Mouse (Mus musculus) splenic B cell, adult 2 months (primary cell): ENCODE data around the gene Tlk2.

Experiments used
- DNase-seq: peaks from one replicate; pipeline ENCODE4 v3.0.0-alpha.2; 2011; ENCODE audit warnings: low read depth, low spot score
- H3K27me3 ChIP-seq: 2 replicates; pipeline ENCODE4 v1.6.1; 2012; ENCODE audit warnings: mild to moderate bottlenecking, low read length, moderate library complexity, mixed read lengths; ENCODE audit not compliant: control insufficient read depth, poor library complexity, insufficient read depth, severe bottlenecking
- H3K36me3 ChIP-seq: 2 replicates; pipeline ENCODE4 v1.6.1; 2012; ENCODE audit warnings: mild to moderate bottlenecking, low read length, moderate library complexity, mixed read lengths; ENCODE audit not compliant: control insufficient read depth, poor library complexity, insufficient read depth, severe bottlenecking

Tlk2 gene

GRCm38 (mm10) chr11:105182461-105182855 is 3.9 kb downstream of the Tlk2 start:
- Histone ChIP-seq H3K36me3 (peaks cover 4% of the 10 kb centered on the region; the same call in 1 of the 2 replicates), H3K27me3 (no peaks in the 10 kb centered on the region)
- DNase-seq = no peak

GRCm38 (mm10) chr11:105184678-105185077 is 6.1 kb downstream of the Tlk2 start:
- peaks cover 4% of the 10 kb centered on the region; the same call in 1 of the 2 replicates for H3K36me3 ChIP-seq
- peak; percentile 34 for DNase-seq

DNA sequence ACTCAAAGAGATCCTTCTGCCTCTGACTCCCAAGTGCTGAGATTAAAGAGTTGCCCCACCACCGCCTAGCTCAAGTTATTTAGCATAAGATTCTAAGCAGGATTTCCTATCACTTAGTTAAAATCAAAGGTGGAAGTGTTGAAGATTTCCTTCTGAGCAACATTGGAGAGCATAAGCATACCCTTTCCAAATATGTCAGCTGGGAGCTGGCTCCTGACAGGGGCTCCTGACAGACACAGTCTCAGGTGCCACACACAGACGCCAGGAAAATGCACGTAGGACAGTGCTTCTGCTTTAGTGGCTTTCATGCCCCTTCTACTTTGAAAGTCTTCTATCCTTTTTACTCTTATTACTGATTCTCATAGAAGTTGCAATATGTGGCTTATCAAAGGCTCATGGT is 13.6 kb downstream of the Tlk2 start:
- no peak for DNase-seq
- no peaks in the 10 kb centered on the region for H3K36me3 ChIP-seq
- H3K27me3 ChIP-seq = no peaks in the 10 kb centered on the region

More at GRCm38 (mm10) chr11:105184678-105185077, 6.1 kb downstream of the Tlk2 start:
- no peaks in the 10 kb centered on the region for H3K27me3 ChIP-seq

DNA sequence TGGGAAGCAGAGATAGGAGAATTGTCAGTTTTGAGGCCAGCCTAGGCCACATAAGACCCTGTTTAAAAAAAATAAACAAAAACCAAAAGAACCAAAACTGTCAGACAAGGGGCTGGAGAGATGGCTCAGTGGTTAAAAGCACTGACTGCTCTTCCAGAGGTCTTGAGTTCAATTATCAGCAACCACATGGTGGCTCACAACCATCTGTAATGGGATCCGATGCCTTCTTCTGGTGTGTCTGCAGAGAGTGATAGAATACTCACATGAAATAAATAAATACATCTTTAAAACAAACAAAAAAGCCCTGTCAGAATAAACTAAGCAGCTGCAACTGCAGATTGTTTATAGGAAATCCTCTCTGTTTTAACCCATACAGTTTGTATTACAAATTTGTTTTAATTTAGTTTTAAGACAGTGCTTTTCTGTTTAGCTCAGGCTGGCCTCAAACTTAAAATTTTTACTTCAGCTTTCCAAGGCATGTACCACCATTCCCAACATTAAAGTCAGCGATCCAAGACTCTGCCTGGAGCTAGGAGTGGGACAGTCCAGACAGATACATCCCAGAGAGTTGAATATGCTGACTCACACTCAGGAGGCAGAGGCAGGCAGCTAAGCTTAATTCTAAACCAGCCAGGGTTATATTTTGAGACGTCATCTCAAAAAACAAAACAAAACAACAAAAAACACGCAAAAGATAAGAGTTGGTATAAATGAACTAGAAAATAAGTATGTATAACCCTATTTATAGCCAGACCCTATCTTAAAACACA is 18.5 kb downstream of the Tlk2 start:
- Histone ChIP-seq H3K36me3 (no peaks in the 10 kb centered on the region), H3K27me3 (no peaks in the 10 kb centered on the region)
- DNase-seq = no peak

GRCm38 (mm10) chr11:105202403-105202802 is 23.8 kb downstream of the Tlk2 start:
- no peaks in the 10 kb centered on the region for H3K27me3 ChIP-seq
- H3K36me3 ChIP-seq = no peaks in the 10 kb centered on the region
- peak; percentile 41 for DNase-seq

DNA sequence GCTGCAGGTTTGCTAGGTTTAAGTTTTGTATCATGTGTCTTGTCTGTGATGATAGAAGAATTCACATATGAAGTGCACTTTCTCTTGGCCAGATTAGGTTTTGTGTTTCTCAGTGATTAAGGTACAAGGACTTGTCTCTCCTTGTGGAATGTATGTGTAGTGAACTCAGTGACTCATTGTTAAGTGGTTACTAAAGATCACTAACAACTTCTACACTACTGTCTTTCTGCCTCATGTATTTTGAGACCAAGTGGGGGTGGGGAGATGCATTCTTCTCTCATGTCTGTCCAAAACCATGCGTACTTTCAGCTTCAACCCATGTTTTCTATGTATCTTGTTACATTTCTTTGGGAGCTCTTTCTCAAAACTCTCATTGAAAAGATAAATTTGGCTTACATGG is 31.4 kb downstream of the Tlk2 start:
- no peak for DNase-seq
- no peaks in the 10 kb centered on the region for H3K27me3 ChIP-seq
- peaks cover 8% of the 10 kb centered on the region for H3K36me3 ChIP-seq

DNA sequence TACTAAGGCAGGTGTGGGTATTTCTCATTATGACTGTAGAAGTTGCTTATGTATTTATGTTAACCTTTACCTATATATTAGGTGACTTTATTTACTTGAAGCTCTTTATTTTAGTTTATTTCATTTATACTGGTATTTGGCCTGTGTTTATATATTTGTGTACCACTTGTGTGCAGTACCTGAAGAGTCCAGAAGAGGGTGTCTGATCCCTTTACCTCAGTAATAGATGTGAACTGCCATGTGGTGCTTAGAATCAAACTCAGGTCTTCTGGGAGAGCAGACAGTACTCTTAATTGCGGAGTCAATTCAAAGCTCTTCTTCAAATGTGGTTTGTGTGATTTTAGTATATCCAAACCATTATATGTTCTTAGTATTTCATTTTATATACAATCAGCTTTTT is 35.6 kb downstream of the Tlk2 start:
- Histone ChIP-seq H3K27me3 (no peaks in the 10 kb centered on the region), H3K36me3 (peaks cover 10% of the 10 kb centered on the region; the same call in 1 of the 2 replicates)
- peak; percentile 46 for DNase-seq

GRCm38 (mm10) chr11:105217771-105218170 is 39.2 kb downstream of the Tlk2 start:
- no peaks in the 10 kb centered on the region for H3K27me3 ChIP-seq
- DNase-seq = no peak
- H3K36me3 ChIP-seq = peaks cover 10% of the 10 kb centered on the region; the same call in 1 of the 2 replicates

DNA sequence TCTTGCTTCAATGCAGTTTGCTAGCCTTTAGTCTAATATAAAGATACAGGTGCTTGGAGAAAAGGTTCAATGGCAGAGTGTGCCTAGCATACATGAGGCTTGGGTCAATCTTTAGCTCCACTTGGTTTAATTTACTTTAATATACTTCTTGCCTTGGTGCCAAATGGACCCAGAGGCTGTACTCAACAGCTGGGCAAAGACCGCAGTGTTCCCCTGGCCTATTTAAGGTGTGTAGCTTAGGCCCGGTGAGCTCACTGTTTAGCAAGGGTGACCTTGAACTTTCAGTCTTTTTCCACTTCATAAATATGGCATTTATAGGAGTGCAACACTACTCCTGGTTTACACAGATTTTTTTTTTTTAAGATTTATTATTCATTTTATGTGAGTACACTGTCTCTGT is 55.9 kb downstream of the Tlk2 start:
- Histone ChIP-seq H3K27me3 (no peaks in the 10 kb centered on the region), H3K36me3 (0 out of 2 replicates have a peak, but pooled peaks cover 2% of the 10 kb centered on the region)
- no peak for DNase-seq

DNA sequence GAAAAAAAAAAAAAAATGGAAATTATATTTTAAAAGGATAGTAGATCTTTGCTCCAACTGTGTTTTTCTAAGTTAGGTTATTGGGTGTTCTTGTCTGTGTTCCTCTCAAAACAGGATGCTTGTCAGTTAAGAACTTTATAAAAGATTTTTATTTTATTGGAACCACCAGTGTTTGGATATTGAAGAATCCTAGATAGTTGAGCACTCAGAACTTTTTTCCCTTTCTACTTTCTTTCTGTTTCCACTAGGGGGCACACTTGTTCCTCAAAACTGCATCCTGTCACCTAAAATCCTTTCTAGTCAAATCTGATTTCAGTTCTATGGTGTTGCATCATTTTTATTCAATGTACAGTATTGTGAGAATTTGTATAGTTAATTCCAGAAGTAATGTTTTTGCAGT is 62.4 kb downstream of the Tlk2 start:
- Histone ChIP-seq H3K27me3 (no peaks in the 10 kb centered on the region), H3K36me3 (peaks cover 5% of the 10 kb centered on the region)
- peak; percentile 53 for DNase-seq

DNA sequence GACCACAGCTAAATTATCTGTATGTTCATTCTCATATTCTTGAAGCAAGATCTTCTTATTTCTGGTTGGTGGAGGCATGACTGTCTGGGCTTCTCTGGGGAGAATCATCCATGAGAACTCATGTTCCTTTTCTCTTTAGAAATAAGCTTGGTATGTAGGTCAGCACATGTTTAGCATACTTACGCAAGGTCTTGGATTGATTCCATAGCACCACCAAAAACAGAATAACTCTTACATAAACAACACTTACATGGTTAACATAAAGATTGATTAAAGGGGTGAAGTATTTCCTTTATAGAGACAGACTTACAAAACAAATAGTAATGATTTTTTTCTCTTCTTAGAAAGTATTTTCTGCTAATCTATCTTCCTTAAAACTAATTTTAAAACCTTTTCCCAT is 67.8 kb downstream of the Tlk2 start:
- DNase-seq = no peak
- Histone ChIP-seq H3K27me3 (no peaks in the 10 kb centered on the region), H3K36me3 (peaks cover 12% of the 10 kb centered on the region)

- Histone ChIP-seq H3K27me3 (no peaks in the 10 kb centered on the region), H3K36me3 (peaks cover 12% of the 10 kb centered on the region)
- no peak for DNase-seq
Observed at GRCm38 (mm10) chr11:105246785-105247184, 68.2 kb downstream of the Tlk2 start.

DNA sequence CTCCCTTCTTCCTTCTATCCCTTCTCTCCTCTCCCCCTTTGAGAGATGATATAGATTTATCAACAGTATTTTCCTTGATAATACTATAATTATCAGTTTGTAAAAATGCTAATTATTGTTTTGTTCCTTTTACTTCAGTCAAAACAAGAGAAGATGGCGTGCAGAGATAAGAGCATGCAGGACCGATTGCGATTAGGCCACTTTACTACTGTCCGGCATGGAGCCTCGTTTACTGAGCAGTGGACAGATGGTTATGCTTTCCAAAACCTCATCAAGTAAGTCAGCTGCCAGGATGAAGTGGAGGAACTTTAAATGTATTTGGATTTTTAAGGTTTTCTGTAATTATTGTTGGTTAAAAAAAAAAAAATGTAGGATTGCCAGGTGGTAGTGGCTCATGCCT is 68.7 kb downstream of the Tlk2 start:
- H3K27me3 ChIP-seq = no peaks in the 10 kb centered on the region
- no peak for DNase-seq
- H3K36me3 ChIP-seq = peaks cover 10% of the 10 kb centered on the region

- Histone ChIP-seq H3K27me3 (no peaks in the 10 kb centered on the region), H3K36me3 (peaks cover 8% of the 10 kb centered on the region)
- no peak for DNase-seq
Observed at GRCm38 (mm10) chr11:105259733-105260132, 81.1 kb downstream of the Tlk2 start.

DNA sequence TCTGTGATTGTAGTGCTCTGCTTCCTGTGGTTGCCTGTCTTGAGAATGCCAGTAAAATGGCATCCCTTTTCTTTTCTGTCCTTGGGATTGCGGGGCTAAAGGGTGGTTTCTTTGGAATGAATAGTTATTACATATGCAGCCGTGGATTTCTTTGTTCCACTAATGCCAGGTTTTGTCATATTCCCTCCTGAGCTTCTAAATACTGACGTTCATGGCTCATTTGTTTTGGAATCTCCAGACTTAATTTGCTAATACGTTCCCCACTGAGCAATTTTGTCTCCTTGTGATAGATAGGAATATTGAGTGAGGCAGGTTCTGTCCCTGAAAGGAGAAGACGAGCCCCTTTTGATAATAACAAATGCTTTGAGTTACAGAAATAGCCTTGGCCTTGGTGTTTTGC is 82.5 kb downstream of the Tlk2 start:
- no peak for DNase-seq
- H3K36me3 ChIP-seq = peaks cover 10% of the 10 kb centered on the region

More for the DNA sequence above, 82.5 kb downstream of the Tlk2 start:
- no peaks in the 10 kb centered on the region for H3K27me3 ChIP-seq
